Mouse (Mus musculus) neural tube, embryonic 12.5 days (tissue): Measurements from ENCODE around the gene Micu1. TPM values are rescaled to one million over a fixed set of nuclear protein-coding genes. Genes with fewer than 3 reads are reported as not detected.
A peak's percentile ranks its signal among the peaks of the same experiment; 100 is the strongest.

Experiments used
- ATAC-seq: fragments of 200-750 bp; cut with Nextera tagmentation; 2 replicates; pipeline ENCODE4 v1.8.0; 2017; ENCODE audit warnings: low read depth, mild to moderate bottlenecking, moderate TSS enrichment, moderate library complexity; ENCODE audit not compliant: low FRiP score
- H3K27ac ChIP-seq: fragments of 300-500 bp; sonication (generic); 2 replicates; pipeline ENCODE4 v1.5.1; 2016
- H3K27me3 ChIP-seq: fragments of 300-500 bp; sonication (generic); replicated peaks from 2 replicates; pipeline ENCODE4 v1.6.1; 2016; ENCODE audit warnings: mild to moderate bottlenecking
- H3K36me3 ChIP-seq: fragments of 300-500 bp; sonication (generic); 2 replicates; pipeline ENCODE4 v1.6.1; 2016; ENCODE audit warnings: mild to moderate bottlenecking
- H3K4me1 ChIP-seq: fragments of 300-500 bp; sonication (generic); 2 replicates; pipeline ENCODE4 v1.6.1; 2016
- H3K4me2 ChIP-seq: fragments of 300-500 bp; sonication (generic); replicated peaks from 2 replicates; pipeline ENCODE4 v1.6.1; 2016; ENCODE audit warnings: mild to moderate bottlenecking
- H3K4me3 ChIP-seq: fragments of 300-500 bp; sonication (generic); 2 replicates; pipeline ENCODE4 v1.5.1; 2016
- H3K9ac ChIP-seq: fragments of 300-500 bp; sonication (generic); 2 replicates; pipeline ENCODE4 v1.6.1; 2016; ENCODE audit warnings: mild to moderate bottlenecking
- H3K9me3 ChIP-seq: fragments of 300-500 bp; sonication (generic); 2 replicates; pipeline ENCODE4 v1.6.1; 2016; ENCODE audit warnings: mild to moderate bottlenecking
- WGBS: fragments of 180-500 bp; shearing (Covaris S2); methylation state at CpG from one replicate; pipeline ENCODE4 v1.1.7; 2016; 5-methylcytosine and 5-hydroxymethylcytosine counted together
- polyA plus RNA-seq: library from polyadenylated mRNA; unstranded; fragments of >200 nt; fragmentation: Nextera tagmentation; extraction: Ambion mirVana; gene quantifications from 2 replicates; pipeline ENCODE4 v1.2.1, GENCODE M21; 2016

Micu1 gene
- polyA plus RNA-seq, 1 experiment from 2014 or later, result 75.6 TPM

DNA sequence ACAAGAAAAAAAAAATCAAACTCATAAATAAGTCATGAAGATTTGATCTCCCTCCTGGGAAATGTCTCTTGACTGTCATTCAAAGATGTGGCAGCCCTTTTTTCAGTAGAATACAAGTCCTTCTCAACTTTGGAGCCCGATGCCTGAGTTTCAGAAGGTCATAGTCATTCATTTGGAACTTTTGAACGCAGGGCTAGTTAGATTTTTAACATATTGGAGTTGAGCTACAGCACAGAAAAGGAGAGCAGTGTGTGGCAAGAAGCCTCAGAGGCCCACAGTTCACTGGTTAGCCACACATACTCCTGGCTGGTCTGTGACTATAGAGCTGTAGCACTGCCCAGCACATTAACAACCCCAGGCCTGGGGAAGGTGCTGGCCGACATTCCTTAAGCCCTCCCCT, 96.1 kb downstream of the Micu1 start:
- peaks cover 16% of the 10 kb centered on the region; the same call in 1 of the 2 replicates for H3K4me1 ChIP-seq
- no peak overlapping the region for H3K27ac ChIP-seq
- H3K27me3 ChIP-seq, result no peaks in the 10 kb centered on the region
- 69% methylated on average over 3 of the region's 3 CpGs for WGBS
- H3K36me3 ChIP-seq, result no peaks in the 10 kb centered on the region
- H3K4me3 ChIP-seq, result no peak overlapping the region
- no peak overlapping the region for H3K9ac ChIP-seq
- H3K4me2 ChIP-seq, result no peak overlapping the region
- ATAC-seq, result no peak
- H3K9me3 ChIP-seq, result no peaks in the 10 kb centered on the region

DNA sequence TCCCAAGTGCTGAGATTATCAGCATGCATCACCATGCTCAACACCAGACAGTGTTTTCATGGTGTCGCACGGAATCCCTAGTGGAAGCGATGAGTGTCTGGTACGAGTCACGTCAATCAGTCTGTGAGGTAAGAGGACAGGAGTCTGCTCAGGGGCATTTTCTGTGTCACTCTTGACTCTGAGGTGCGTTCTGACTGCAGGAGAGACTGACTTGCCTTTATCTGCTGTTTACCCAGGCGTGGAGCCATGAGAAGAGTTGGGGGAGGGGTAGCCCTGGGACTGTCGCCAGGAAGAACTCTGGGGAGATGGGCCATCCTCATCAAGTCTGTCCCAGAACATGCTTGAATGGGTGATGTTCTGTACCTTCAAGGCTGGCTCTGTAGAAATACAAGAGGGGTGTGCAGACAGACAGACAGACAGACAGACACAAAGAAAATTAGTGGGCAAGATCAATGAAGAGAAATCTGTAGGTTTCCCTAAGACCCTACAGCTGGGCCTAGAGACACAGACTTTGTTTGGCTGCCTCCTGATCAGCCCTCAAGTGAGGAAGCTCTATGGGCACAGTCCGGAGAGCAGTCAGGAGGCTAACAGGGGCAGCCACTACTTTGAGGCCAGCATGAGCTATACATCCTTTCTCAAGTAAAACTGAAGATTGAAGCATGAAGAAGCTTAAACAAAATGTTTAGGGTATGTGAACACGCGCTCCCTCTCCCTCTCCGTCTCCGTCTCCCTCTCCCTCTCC, 97.2 kb downstream of the Micu1 start:
- ATAC-seq, result no peak
- no peaks in the 10 kb centered on the region for H3K36me3 ChIP-seq
- peaks cover 16% of the 10 kb centered on the region; the same call in 1 of the 2 replicates for H3K4me1 ChIP-seq

DNA sequence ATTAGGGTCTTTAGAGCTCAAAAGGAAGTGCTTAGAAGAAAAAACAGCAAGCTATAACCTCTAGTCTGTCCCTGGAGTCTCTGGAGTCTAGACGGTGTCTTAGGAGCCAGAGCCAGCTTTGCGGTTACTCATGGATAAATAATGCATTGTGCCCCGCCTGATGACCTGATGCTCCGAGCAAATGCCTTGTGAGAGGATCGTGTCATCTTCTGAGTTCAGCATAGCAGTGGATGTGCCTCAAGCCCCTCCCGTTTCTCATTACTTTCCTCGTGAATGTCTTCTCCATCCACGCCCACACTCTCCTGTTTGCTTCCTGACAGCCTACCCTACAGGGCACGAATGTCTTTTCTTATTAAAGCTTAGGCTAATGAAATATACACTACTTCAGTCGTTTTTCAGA, 97.9 kb downstream of the Micu1 start:
- Histone ChIP-seq H3K4me3 (no peak overlapping the region), H3K9me3 (no peaks in the 10 kb centered on the region), H3K9ac (no peak overlapping the region), H3K36me3 (no peaks in the 10 kb centered on the region), H3K4me2 (no peak overlapping the region), H3K4me1 (peaks cover 16% of the 10 kb centered on the region; the same call in 1 of the 2 replicates), H3K27ac (no peak overlapping the region), H3K27me3 (no peaks in the 10 kb centered on the region)
- no peak for ATAC-seq
- 37% methylated on average over 10 of the region's 10 CpGs for WGBS

More for the DNA sequence above, 97.2 kb downstream of the Micu1 start:
- H3K27ac ChIP-seq, result no peak overlapping the region
- 64% methylated on average over 13 of the region's 13 CpGs for WGBS
- H3K4me3 ChIP-seq, result no peak overlapping the region
- no peaks in the 10 kb centered on the region for H3K27me3 ChIP-seq
- no peaks in the 10 kb centered on the region for H3K9me3 ChIP-seq
- H3K4me2 ChIP-seq, result no peak overlapping the region
- no peak overlapping the region for H3K9ac ChIP-seq

DNA sequence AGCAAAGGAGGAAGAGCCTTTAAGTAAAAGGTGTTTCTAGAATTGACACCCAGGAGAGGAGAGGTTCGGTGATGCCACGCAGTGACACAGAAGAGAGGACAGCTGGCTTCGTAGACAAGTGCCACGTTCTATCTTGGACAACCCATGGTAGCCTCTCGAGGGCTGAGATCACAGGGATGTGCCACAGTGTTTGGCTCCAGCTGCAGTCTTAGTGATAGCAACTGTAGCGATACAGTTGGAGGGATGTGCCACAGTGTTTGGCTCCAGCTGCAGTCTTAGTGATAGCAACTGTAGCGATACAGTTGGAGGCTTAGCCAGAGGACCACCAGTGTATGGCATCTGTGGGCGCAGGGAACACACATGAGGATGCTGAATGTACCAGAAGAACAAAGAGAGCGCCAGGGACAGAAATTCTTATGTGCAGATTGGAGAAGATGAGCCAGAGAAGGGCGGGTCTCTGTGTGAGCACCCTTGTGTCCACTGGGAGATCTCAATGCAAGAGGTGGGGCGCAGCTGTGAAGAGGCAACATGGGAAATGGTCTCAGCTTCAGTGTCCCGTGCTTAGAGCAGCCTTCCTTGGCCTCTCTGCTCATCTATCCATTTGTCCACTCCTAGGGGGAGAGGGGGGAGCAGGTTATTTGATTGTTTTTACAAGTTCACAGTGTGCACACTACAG, 98.7 kb downstream of the Micu1 start:
- no peak for ATAC-seq

DNA sequence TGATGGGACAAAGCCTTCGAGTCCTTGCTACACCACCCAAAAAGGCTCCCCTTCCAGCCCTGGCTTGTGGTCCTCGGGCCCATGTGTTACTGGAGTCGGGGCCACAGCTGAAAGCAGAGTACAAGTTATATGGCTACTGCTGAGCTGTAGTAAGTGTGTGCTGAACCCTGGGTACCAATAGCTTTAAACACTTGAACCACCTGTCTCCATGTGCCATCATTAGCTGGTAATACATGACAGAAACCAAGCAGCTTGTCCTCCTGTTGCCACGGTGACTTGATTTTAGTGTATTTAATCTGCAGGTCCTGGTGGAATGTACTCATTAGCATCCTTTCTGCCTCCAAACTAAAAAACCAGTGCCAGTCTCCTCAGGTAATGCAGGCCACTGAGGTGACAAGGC, 106.4 kb downstream of the Micu1 start:
- ATAC-seq, result no peak
- 88% methylated on average over 4 of the region's 4 CpGs for WGBS
- H3K36me3 ChIP-seq, result no peaks in the 10 kb centered on the region
- no peak overlapping the region for H3K4me2 ChIP-seq
- no peaks in the 10 kb centered on the region for H3K9me3 ChIP-seq
- no peaks in the 10 kb centered on the region for H3K4me1 ChIP-seq
- no peaks in the 10 kb centered on the region for H3K27me3 ChIP-seq
- no peak overlapping the region for H3K4me3 ChIP-seq
- H3K27ac ChIP-seq, result no peak overlapping the region
- no peak overlapping the region for H3K9ac ChIP-seq

More for the DNA sequence above, 98.7 kb downstream of the Micu1 start:
- H3K9ac ChIP-seq, result no peak overlapping the region
- 89% methylated on average over 12 of the region's 12 CpGs for WGBS
- no peak overlapping the region for H3K27ac ChIP-seq
- H3K36me3 ChIP-seq, result no peaks in the 10 kb centered on the region
- H3K4me3 ChIP-seq, result no peak overlapping the region
- H3K4me2 ChIP-seq, result no peak overlapping the region
- H3K9me3 ChIP-seq, result no peaks in the 10 kb centered on the region
- H3K4me1 ChIP-seq, result peaks cover 16% of the 10 kb centered on the region; the same call in 1 of the 2 replicates
- H3K27me3 ChIP-seq, result no peaks in the 10 kb centered on the region

DNA sequence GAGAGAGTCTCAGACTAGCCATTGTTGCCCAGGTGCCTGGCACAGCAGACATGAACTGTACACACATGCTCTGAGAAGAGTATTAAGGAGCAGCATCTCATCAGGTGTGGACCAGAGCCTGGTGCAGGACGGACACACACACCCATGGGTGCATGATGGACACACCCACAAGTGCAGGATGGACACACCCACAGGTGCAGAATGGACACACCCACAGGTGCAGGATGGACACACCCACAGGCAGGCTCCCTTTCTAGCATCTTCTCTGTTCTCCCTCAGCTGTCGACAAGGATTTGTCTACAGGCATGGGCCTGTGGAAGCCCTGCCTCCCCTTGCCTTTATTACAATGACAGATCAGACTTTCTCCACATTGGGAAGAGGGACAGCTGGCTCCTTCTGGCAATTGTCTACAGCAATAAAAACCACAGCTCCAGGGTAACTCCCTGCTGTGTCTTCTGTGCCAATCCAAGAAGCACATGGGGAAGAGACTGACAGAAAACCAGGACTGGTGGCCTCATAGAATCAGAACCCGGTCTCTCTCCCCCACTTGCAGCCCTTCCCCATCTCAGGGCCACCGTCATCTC, 107.8 kb downstream of the Micu1 start:
- H3K27me3 ChIP-seq, result no peaks in the 10 kb centered on the region
- no peak overlapping the region for H3K4me3 ChIP-seq
- H3K4me1 ChIP-seq, result no peaks in the 10 kb centered on the region
- no peak for ATAC-seq
- no peak overlapping the region for H3K4me2 ChIP-seq
- WGBS, result 64% methylated on average over 4 of the region's 4 CpGs
- no peak overlapping the region for H3K9ac ChIP-seq
- H3K27ac ChIP-seq, result no peak overlapping the region
- no peaks in the 10 kb centered on the region for H3K9me3 ChIP-seq
- no peaks in the 10 kb centered on the region for H3K36me3 ChIP-seq

DNA sequence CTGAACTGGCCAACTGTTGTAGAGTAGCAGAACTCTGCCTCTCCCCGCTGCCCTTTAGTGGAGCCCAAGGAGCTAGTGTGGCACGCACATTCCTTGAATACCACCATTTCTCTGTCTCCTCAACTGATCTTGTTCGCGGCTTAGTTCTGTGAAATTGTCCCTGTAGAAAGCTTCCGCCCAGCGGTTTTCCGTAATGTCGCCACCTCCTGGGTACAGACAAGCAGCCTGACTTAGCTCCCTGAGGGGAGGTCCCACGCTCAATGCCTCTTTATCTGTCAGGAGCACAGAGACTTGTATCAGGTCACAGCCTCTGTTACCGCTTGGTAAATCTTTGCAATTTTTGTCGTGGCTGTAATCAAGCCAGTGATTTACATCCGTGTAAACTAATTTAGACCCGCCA, 110.7 kb downstream of the Micu1 start:
- H3K36me3 ChIP-seq, result no peaks in the 10 kb centered on the region
- H3K27ac ChIP-seq, result no peak overlapping the region
- no peaks in the 10 kb centered on the region for H3K27me3 ChIP-seq
- 25% methylated on average over 13 of the region's 13 CpGs for WGBS
- no peaks in the 10 kb centered on the region for H3K9me3 ChIP-seq
- no peak overlapping the region for H3K9ac ChIP-seq
- no peak overlapping the region for H3K4me3 ChIP-seq
- no peaks in the 10 kb centered on the region for H3K4me1 ChIP-seq
- ATAC-seq, result 0 out of 2 replicates have a peak, but pooled peaks have one; percentile 24
- no peak overlapping the region for H3K4me2 ChIP-seq

DNA sequence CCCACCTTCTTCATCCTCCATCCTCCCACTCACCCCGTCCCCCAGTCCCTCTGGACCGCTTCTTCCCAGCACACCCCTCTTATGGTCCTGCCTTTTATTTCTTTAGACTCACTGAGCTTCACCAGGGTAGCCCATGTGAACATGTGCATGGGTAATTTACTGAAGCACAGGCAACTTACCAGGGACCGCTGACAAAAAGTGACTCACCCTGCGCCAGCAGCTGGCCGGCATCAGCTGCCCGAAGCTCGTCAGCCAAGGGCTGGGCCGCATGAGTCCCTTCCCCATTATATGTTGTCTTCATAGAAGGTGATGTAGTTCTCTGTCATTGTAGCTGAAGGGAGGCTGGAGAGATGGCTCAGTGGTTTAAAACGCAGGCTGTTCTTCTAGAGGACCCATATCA, 111.5 kb downstream of the Micu1 start:
- WGBS, result 93% methylated on average over 9 of the region's 9 CpGs
- H3K4me2 ChIP-seq, result no peak overlapping the region

DNA sequence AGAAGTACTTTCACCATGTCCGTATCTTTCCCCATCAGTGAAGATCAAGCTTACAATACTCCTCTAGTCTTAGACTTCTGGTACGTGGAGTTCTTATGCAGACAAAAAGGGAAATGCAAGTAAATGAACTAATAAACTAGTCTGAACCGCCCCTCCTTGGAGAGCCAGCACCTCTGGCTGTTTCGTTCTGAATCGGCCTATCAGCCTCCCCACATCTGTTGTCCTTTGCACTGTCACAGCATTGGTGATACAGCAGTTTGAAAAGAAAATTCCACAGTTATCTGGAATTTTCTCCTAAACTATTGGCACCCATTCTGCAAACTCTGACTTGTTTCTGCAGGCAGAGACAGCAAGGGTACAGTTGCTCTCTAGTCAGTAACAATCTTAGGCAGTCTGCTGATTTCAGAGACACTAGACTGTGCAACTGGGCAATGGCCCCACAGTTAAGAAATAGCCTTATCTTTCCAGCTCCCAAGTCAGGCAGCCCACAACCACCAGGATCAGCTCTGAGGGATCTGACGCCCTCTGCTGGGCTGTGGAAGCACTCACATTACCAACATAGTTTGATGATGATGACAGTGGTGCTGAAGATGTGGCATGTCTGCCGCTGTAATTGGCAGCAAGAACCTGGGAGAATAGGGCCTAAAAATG, 112.4 kb downstream of the Micu1 start:
- no peaks in the 10 kb centered on the region for H3K27me3 ChIP-seq
- 79% methylated on average over 7 of the region's 7 CpGs for WGBS
- no peaks in the 10 kb centered on the region for H3K36me3 ChIP-seq
- H3K4me2 ChIP-seq, result no peak overlapping the region
- no peak overlapping the region for H3K27ac ChIP-seq
- no peak for ATAC-seq
- H3K9me3 ChIP-seq, result no peaks in the 10 kb centered on the region
- H3K4me3 ChIP-seq, result no peak overlapping the region
- no peaks in the 10 kb centered on the region for H3K4me1 ChIP-seq
- no peak overlapping the region for H3K9ac ChIP-seq

More for the DNA sequence above, 111.5 kb downstream of the Micu1 start:
- Histone ChIP-seq H3K36me3 (no peaks in the 10 kb centered on the region), H3K9me3 (no peaks in the 10 kb centered on the region), H3K27ac (no peak overlapping the region), H3K9ac (no peak overlapping the region), H3K27me3 (no peaks in the 10 kb centered on the region), H3K4me1 (no peaks in the 10 kb centered on the region), H3K4me3 (no peak overlapping the region)
- ATAC-seq, result no peak

DNA sequence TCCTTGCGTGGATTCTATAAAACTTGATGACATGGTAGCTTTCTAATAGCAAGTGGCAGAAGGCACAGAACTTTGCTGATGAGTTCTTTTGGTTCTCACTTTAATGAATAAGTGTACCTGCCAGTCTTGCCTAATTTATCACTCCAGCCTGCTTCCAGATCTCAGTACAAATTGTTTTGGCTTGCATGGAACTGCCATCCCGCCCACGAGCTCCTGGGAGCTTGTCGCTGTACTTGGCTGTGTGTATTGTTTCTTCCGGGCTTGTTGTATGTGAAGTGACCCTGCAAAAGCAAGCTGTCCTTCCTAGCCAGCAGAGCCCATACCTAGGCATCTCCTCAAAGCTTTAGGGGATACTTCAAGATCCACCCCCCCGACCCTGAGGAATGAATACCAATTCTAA, 114.3 kb downstream of the Micu1 start:
- Histone ChIP-seq H3K4me1 (no peaks in the 10 kb centered on the region), H3K9me3 (no peaks in the 10 kb centered on the region), H3K4me2 (no peak overlapping the region), H3K27me3 (no peaks in the 10 kb centered on the region), H3K36me3 (no peaks in the 10 kb centered on the region), H3K4me3 (no peak overlapping the region), H3K27ac (no peak overlapping the region), H3K9ac (no peak overlapping the region)
- no peak for ATAC-seq
- 81% methylated on average over 6 of the region's 6 CpGs for WGBS

DNA sequence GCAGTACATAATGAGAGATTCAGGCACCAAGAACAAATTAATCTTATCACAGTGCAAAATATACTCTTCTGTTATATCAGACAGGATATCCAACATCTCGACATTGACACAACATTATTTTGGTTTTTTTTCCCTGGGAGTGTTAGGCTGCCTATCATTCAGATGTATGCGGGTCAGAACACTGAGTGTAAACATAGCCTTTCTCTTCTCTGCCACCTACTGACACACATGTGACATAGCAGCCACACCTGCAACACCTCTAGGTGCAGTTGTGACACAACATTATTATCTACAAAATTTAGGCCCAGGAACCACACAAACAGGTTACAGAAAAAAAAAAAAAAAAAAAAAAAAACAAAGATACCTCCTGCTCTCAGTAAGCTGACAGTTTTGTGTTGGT, 115.3 kb downstream of the Micu1 start:
- Histone ChIP-seq H3K27ac (no peak overlapping the region), H3K36me3 (no peaks in the 10 kb centered on the region), H3K9ac (no peak overlapping the region), H3K27me3 (no peaks in the 10 kb centered on the region), H3K4me3 (no peak overlapping the region), H3K4me1 (no peaks in the 10 kb centered on the region), H3K9me3 (no peaks in the 10 kb centered on the region), H3K4me2 (no peak overlapping the region)
- ATAC-seq, result no peak
- WGBS, result 53% methylated on average over 2 of the region's 2 CpGs

DNA sequence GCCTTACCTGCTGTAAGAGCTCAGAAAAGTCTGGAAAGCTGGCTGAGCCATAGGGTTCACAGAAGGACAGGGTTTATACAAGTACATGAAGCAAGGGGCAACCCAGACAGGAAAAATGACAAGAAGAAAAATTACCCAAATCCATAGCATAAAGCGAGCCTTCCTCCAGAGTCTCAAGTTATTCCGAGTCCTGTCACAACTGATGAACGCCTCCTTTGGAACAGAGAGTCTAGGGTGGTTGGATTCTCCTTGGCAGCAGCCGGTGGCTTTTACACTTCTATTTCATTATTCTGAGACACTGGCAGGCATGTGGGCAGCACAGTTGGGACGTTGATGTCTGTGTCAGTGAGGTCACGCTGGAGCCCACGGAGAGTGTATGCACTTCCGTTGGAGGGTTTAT, 115.7 kb downstream of the Micu1 start:
- Histone ChIP-seq H3K9ac (no peak overlapping the region), H3K27ac (no peak overlapping the region), H3K9me3 (no peaks in the 10 kb centered on the region), H3K4me2 (no peak overlapping the region), H3K4me1 (no peaks in the 10 kb centered on the region), H3K36me3 (no peaks in the 10 kb centered on the region), H3K4me3 (no peak overlapping the region), H3K27me3 (no peaks in the 10 kb centered on the region)
- 86% methylated on average over 8 of the region's 8 CpGs for WGBS
- no peak for ATAC-seq
